Mouse (Mus musculus) layer of hippocampus, adult 11-12 months (tissue): ENCODE data around the gene Tlcd2.

Experiments used
- DNase-seq: peaks from one replicate; pipeline ENCODE4 v3.0.0; 2022; ENCODE audit warnings: low spot score

Gene Tlcd2

DNA sequence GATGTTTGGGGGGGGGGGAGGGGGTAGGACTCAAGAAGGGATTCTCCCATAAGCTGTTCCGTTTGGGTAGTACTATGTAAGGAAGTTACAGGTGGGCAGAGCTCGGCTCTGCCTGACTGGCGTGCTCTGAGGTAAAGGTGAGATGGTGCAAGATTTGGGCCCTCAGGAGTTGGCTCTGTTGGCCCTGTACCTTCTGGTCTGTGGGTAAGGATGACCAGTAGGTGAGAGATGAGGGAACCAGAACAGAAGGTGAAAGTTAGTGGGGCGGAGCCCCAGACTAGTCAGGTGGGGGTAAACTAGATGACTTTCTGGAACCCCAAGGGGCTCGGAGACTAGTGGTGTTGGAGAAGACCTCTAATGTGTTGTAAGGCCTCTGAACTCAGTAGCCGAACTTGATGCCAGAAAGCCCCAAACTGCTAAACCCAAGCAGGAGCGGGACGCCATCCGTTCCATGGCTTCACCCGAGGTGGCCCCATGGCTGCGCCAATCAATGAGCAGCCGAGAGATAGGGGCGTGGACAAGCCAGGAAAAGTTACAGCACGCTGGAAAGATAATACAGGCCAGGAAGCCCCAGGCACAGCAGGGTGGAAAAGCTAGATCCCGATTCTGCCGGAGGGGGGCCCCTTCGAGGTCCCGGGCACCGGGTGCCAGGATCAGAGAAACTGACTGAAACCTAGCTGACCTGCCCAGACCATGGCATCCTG, 6.1 kb downstream of the Tlcd2 start:
- no peak for DNase-seq

DNA sequence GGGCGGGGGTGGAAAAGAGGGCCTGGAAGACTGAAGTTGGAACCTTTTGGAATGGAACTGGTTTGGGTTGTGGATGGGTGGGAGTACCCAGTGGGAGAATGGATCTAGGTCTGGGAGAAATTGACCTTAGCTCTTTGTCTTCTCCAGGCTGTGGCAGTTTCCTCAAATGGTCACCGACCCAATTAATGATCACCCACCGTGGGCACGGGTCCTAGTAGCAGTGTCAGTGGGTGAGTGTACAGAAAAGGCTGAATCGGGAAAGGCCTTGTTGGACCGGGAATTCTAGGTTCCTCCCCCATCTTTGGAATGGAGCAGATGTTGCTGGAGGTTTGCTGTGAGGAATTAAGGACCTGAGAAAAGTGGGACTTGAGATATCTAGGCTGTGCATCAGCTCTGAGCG, 6.9 kb downstream of the Tlcd2 start:
- no peak for DNase-seq

DNA sequence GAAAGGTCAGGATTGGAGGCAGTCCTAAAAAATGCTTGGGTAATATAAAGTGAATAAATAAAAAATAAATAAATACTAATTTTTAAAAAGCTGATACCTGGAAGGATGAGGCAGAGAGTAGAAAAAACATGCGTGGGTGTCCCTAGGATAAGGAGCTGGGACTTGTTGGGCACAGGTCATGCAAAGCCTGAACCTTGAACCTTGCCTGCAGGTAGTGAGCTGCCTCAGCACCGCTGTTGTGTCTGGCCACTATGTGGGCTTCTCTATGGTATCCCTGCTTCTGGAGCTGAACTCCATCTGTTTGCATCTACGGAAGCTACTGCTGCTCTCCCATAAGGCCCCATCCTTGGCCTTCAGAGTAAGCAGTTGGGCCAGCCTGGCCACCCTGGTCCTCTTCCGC, 7.7 kb downstream of the Tlcd2 start:
- DNase-seq: no peak

DNA sequence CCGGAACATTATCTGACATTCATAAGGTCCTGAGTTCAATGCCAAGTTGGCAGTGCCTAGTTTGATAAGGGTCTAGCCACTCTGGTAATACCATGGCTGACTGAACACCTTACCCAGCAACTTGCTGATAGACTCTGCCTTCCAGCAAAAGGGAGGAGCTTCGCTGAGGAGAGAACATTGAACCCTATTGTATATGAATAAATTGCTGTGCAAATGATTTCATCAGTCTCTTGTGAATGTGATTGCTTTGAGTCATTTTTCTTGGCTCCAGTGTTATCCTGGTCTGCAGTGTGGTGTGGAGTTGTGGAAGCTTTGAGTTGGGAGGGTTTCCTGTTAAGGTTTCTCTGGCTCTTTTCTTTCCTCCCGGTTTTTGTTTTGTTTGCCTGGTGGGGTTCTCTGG, 9.2 kb downstream of the Tlcd2 start:
- DNase-seq: no peak

DNA sequence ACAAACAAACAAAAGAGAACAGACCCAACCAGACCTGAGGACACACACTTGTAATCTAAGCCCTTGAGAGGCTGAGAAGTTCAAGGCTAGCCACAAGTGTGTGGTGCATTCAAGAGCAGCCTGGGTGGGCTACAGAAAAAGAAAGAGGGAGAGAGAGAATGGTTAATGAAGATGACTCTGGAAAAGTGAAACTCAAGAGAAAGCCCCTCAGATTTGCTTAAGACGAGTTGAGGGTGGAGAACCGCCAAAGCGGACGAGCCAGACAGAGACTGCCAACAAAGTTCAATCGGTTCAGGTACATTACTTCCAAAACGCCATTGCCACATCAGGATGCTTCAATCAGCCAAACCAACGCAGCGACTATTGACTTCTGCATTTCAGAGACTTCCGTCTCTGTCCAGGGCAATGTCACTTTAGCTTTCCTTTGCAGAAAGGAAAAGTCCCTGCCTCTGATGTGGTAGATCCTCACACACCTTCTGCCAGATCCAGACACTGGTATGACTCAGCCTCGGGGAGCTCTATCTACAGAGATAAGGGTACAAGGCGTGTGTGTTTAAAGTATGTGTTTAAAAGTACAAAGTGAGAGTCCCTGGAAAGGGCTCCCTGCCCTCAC, 11.1 kb downstream of the Tlcd2 start:
- DNase-seq: no peak

DNA sequence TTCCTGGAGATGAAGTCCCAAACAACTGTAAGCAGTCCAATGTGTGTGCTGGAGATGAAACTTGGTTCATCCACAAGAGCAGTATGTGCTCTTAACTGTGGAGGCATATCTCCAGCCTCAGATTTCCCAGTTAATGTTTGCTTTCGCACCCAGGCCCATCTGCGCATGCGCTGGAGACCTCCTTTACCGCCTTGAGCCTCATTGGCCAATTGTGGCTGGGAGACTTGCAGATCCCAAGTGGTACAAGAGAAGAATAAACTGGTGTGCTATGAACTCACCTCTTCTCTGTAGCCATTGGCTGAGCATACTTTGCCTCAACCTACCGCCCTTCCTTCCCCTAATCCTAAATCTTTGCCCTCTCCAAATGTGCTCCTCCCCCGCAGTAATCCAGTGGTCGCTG, 11.9 kb downstream of the Tlcd2 start:
- DNase-seq: no peak

DNA sequence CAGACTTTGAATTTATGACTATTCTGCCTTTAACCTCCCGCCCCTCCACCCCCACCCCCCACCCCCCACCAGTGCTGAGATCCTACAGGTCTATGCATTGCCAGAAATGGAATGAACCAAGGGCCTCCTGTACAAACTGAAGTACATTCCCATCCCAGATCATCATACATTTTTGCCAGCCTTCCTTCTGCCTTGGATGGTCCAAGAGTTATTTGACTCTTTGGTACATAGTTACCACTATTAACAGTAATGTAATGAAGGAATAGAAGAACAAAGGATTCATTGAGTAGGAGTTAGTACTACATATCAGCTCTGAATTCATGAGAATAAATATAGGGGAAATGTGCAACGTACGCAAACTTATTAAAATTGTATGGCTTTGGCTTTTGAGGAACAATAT, 24.7 kb downstream of the Tlcd2 start:
- DNase-seq: no peak

DNA sequence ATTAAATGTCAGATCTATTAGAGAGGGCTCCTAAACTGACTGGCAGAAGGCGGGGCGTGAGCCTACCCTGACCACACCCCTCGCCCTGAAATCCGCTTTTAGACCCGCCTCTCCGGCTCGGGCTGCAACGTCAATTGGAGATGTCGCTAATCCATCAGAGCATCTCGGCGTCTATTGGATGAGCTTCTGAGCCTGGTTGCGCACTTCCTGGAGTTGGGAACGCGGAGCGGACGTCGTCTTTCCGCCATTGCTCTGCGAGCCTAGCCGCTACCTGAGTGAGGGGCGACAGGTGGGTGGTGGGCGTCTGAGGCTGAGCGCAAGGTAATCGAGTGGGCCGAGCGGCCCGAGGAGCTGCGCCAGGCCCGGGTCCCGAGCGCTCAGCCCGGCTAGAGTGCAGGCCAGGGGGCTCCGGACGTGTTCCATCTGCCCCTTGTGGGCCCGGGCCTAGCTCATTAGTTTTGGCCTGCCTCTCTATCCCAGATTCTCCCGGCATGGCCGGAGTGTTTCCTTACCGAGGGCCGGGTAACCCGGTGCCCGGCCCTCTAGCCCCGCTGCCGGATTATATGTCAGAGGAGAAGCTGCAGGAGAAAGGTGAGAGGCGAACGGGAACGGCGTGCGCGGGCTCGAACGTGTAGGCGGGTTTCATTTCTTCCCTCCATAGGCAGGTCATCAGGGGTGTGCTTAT, 25.2 kb downstream of the Tlcd2 start, which contains the start of gene Prpf8:
Gene Prpf8, plus strand, starts transcription at position 216 of the 685 bp plus-strand sequence.
- DNase-seq: peak; percentile 99

DNA sequence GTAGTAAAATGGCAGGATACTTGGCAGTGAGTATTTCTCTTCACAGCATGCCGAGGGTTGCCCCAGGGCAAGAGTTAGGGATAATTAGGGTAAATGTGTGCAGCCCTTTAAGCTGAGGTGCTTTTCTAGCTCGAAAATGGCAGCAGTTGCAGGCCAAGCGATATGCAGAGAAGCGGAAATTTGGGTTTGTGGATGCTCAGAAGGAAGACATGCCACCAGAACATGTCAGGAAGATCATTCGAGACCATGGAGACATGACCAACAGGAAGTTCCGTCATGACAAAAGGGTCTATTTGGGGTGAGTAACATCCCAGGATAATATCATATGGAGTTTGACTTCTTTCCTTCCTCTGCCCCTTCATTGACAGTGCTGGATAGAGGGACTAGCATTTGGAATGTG, 26.0 kb downstream of the Tlcd2 start:
- no peak for DNase-seq

DNA sequence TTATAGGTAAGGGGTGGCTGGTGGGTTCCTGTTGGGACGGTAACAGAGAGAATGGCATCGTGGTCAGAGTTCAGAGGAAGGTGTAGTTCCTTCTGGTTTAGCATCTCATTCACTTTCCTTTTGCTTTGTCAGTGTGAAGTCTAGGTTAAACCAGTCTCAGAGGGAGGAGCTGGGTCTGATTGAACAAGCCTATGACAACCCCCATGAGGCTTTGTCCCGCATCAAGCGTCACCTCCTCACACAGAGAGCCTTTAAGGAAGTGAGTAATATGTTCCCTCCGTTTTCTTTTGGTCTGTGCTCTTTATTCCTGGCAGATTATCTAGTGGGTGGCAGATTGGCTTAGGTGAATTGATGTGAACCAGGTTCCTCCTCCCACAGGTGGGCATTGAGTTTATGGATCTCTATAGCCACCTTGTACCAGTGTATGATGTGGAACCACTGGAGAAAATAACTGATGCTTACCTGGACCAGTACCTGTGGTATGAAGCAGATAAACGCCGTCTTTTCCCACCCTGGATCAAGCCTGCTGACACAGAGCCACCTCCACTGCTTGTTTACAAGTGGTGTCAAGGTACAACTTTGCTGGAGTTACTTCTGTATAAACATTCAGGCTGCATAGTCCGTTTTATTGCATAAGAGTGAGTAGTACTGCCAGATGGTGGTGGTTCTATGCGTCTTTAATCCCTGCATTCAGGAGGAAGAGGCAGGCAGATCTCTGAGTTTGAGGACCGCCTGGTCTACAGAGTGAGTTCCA, 33.0 kb downstream of the Tlcd2 start:
- DNase-seq: no peak

DNA sequence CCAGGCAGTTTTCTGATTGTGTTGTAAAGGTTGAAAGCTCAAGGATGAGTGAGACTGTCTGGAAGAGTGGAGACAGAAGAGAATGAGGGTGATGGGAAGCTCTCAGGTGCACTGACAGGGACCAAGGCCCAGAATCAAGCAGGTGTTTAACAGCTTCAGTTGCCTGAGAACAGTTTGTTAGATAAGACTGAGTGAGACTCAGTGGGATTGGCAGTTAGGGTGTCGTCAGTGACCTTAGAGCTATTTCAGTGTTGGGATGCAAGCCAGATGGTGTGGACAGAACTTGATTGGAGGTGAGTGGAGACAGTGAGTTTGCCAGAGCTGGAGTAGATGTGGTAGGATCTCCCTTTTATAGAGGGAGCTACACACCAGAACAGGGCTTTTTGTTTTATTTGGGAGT, 36.6 kb downstream of the Tlcd2 start:
- no peak for DNase-seq

DNA sequence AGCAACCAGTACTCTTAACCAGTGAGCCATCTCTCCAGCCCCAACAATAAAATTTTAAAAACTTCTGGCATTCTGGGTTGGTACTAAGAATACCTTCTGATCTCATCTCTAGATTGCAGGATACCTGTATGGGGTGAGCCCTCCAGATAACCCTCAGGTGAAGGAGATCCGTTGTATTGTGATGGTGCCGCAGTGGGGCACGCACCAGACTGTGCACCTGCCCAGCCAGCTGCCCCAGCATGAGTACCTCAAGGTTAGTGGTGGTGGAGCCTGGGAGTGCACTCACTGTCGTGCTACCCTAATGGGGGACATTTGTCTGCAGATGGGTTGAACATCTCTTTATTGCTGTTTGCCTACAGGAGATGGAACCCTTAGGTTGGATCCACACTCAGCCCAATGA, 46.6 kb downstream of the Tlcd2 start:
- no peak for DNase-seq

DNA sequence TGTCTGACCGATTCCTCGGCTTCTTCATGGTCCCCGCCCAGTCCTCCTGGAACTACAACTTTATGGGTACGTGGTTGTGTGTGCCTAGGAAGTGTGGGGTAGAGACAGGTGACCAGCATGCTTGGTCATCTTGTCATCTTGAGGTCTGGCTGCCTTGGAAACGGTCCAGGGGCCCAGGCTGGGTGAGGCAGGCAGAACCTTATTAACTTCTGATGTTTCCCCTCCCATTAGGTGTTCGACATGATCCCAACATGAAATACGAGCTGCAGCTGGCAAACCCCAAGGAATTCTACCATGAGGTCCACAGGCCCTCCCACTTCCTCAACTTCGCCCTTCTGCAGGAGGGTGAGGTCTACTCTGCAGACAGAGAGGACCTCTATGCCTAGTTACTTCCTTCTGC, 47.4 kb downstream of the Tlcd2 start:
- no peak for DNase-seq

DNA sequence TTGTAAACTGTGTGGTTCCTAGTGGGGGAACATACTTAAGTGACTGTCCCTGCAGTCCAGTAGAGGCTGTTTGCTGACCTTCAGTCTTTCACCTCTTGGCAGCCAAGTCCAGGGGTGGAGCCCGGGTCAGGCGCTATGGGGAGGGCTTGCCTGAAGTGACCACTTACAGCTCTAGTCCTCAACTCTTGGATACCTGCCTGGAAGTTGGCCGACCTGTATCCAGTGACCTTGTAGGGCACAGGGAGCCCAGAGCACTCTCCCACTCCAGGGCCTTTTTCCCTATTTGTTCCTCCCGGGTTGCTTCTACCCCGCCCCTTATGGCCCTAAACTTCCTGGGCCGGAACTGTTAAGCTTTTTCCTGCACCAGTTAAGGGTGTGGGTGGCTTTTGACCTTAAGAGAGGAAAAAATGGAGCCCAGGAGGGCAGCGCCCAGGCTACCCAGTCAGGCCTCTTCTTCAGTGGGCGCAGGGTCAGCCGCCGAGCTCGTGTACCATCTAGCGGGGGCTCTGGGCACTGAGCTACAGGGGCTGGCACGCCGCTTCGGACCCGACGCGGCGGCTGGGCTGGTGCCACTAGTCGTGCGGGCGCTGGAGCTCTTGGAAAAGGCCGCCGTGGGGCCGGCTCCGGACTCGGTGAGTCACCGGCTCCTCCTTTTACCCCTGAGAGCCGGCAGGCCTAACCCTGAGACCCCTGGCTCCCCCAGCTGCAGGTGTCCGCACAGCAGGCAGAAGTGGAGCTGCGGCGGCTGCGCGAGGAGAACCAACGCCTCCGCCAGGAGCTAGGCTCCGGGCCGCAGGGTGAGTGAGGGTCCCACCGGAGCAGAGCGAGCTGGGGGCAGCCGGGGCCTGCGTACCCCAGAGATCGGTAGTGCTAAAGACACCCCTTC, 48.5 kb downstream of the Tlcd2 start, which contains the start of gene Rilp:
Gene Rilp, plus strand, starts transcription at position 354 of the 886 bp plus-strand sequence.
- DNase-seq: peak; percentile 42

DNA sequence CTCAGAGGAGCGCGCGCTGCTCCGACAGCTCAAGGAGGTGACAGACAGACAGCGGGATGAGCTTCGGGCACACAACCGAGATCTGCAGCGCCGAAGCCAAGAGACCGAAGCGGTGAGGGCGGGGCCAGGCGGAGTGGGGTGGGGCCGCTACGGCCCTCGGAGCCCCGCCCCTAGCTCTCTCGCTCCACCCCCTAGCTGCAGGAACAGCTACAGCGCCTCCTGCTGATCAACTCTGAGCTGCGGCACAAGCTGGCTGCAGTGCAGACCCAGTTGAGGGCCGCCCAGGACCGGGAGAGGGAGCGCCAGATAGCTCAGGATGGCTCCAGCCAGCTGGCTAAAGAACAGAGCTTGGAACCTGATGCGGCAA, 49.1 kb downstream of the Tlcd2 start:
- peak; percentile 93 for DNase-seq

DNA sequence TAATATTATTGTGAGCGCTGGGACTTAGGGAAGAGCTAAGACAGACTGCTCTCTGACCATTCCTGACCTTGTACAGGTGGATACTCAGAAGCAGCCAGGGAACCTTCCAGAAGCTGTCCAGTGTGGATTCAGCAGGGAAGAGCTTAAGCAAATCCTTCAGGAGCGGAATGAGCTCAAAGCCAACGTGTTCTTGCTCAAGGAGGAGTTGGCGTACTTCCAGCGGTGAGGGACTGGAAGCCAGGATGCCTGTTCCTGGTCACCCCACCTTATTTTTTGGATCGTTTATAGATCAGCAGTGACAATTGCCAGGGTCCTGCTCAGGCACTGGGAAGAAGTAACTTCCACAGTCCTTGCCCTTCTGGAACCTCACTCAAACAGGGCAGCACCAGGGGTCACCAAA, 49.7 kb downstream of the Tlcd2 start:
- DNase-seq: no peak

DNA sequence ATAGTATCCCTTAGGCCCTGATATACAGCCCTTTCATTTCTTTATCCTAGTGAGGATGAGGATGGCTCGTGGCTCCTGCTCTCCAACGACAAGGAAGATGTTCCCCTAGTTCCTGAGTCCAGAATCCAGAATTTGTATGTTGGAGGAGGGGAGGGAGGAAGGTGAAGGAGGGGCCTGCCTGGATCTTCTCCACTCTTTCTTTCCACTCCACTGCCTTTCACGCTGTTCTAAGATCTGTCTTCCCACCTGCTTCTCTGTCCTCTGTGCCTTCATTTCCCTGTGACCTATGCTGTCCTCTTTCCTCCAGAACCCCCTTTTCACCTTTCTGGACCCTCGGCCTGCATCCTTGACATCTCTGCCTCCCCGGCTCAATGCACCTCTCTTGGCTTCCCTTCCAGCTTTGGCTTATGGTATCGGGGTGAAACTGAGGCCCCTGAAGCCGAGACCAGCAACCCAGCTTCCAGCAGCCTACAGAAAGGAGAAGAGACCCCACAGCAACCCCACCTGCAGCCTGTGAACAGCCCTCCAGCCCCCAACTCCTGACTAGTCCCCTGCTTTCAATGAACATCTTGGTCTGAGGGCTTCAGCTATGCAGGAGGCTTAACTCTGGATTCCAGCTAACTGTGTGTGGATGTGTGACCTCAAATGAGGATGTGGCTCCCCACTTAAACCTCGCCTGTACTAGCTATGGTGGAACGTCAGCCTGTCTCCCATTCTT, 50.9 kb downstream of the Tlcd2 start:
- no peak for DNase-seq

DNA sequence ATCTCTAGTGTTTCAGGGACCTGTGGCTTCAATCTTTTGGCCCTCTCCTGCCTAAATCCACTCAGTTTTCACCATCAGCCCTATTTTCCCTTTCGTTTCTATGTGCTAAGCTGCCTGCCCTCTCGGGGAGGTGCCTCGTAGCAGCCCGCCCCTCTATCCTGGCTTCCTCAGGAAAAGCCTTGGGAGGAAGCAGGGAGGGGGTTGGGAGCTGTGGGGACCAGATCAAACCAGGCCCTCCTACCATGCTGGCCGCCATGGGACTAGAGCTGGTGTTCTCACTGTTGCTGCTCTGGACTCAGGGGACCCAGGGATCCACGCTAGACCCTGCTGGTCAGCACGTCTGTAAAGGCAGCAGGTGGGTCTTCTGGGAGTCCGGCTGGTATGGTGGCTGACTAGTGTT, 51.8 kb downstream of the Tlcd2 start, which contains the start of gene Scarf1:
Gene Scarf1, plus strand, starts transcription at position 205 of the 400 bp plus-strand sequence.
- no peak for DNase-seq

DNA sequence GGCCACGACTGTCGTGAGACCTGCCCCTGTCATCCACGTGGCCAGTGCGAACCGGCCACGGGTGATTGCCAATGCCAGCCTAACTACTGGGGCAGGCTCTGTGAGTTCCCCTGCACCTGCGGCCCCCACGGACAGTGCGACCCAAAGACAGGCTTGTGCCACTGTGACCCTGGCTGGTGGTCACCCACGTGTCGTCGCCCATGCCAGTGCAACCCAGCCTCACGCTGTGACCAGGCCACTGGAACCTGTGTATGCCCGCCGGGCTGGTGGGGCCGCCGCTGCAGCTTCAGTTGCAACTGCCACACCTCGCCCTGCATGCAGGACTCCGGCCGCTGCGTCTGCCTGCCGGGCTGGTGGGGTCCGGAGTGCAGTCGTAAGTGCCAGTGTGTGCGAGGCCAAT, 53.7 kb downstream of the Tlcd2 start:
- DNase-seq: no peak

DNA sequence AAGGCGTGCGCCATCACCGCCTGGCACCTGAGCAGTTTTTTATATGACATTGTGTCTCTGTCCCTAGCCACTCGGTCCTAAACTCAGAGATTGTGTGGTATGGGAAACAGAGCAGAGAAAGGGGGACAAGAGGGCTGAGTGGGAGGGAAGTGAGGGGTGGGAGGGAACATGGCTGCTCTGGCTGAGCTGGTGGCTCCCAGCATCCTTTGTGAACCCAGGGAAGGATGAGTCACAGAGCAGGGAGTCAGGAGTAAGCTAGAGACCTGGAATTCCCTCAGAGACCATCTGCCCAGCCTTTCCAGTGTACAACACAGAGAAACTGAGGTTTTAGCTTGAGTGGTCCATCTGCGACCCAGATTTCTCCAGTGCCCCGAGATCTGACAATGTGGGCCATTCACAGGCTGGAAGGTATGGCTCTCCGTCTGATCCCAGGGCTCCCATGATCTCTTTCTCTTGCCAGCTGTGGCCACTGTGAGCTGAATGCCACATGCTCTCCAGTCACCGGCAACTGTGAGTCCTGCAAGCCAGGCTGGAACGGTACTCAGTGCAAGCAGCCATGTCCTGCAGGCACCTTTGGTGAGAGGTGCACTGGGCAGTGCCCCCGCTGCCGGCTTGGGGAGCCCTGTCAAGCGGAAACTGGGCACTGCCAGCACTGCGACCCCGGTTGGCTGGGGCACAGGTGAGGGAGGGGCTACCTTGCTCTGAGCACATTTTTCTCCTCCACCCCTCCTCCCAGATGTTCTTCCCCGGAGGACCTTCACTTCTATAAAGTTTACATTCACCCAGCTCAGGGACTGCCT, 58.5 kb downstream of the Tlcd2 start:
- DNase-seq: no peak
